Mouse (Mus musculus): ENCODE measurements at regions not wholly inside any gene's neighbourhood (a gene's known extent, or its start where the extent isn't known, plus 50 kb on each side); places are given as distances from the start of the nearest gene placed in this dataset.

GRCm38 (mm10) chr13:118849541-118849940 lies 179.9 kb downstream of the Fgf10 start:
- Histone ChIP-seq H3K4me2 (ENCODE audit: low read depth, low read length) (no peak overlapping the region), H3K27ac (ENCODE audit: low read length) (no peak overlapping the region), H3K9me3 (replicated peaks; ENCODE audit: control insufficient read depth, low read length) (no peaks in the 10 kb centered on the region), H3K9ac (ENCODE audit: low read length) (no peak overlapping the region), H3K36me3 (ENCODE audit: control insufficient read depth, insufficient read depth) (no peaks in the 10 kb centered on the region), H3K4me1 (ENCODE audit: control insufficient read depth, insufficient read depth, low read length) (no peaks in the 10 kb centered on the region), H3K27me3 (ENCODE audit: control insufficient read depth, insufficient read depth, low read length) (no peaks in the 10 kb centered on the region), H3K4me3 (ENCODE audit: low read length) (no peak overlapping the region)
- no peak for ATAC-seq (replicated peaks; ENCODE audit: extremely low read depth, insufficient read depth, low FRiP score)
- WGBS: 68% methylated on average over 5 of the region's 5 CpGs

- no peak overlapping the region for H3K4me3 ChIP-seq (ENCODE audit: low read length)
- H3K9me3 ChIP-seq (replicated peaks; ENCODE audit: control insufficient read depth, low read length): no peaks in the 10 kb centered on the region
- H3K27ac ChIP-seq (ENCODE audit: low read length): no peak overlapping the region
- no peak for ATAC-seq (replicated peaks; ENCODE audit: extremely low read depth, insufficient read depth, low FRiP score)
- no peak overlapping the region for H3K9ac ChIP-seq (ENCODE audit: low read length)
- WGBS: 80% methylated on average over 8 of the region's 8 CpGs
- H3K27me3 ChIP-seq (ENCODE audit: control insufficient read depth, insufficient read depth, low read length): no peaks in the 10 kb centered on the region
- H3K4me2 ChIP-seq (ENCODE audit: low read depth, low read length): no peak overlapping the region
- H3K36me3 ChIP-seq (ENCODE audit: control insufficient read depth, insufficient read depth): no peaks in the 10 kb centered on the region
- no peaks in the 10 kb centered on the region for H3K4me1 ChIP-seq (ENCODE audit: control insufficient read depth, insufficient read depth, low read length)
These were observed 181.1 kb downstream of the Fgf10 start for GRCm38 (mm10) chr13:118850708-118851107.

GRCm38 (mm10) chr13:118886339-118886810 lies 216.8 kb downstream of the Fgf10 start:
- no peak for ATAC-seq (replicated peaks; ENCODE audit: extremely low read depth, insufficient read depth, low FRiP score)
- Histone ChIP-seq H3K36me3 (ENCODE audit: control insufficient read depth, insufficient read depth) (no peaks in the 10 kb centered on the region), H3K4me3 (ENCODE audit: low read length) (no peak overlapping the region), H3K27me3 (ENCODE audit: control insufficient read depth, insufficient read depth, low read length) (no peaks in the 10 kb centered on the region), H3K9me3 (replicated peaks; ENCODE audit: control insufficient read depth, low read length) (no peaks in the 10 kb centered on the region), H3K27ac (ENCODE audit: low read length) (no peak overlapping the region), H3K4me2 (ENCODE audit: low read depth, low read length) (no peak overlapping the region), H3K4me1 (ENCODE audit: control insufficient read depth, insufficient read depth, low read length) (no peaks in the 10 kb centered on the region), H3K9ac (ENCODE audit: low read length) (no peak overlapping the region)
- WGBS: 70% methylated on average over 9 of the region's 9 CpGs

GRCm38 (mm10) chr13:118895079-118895478 lies 225.5 kb downstream of the Fgf10 start:
- no peak overlapping the region for H3K4me3 ChIP-seq (ENCODE audit: low read length)
- no peak overlapping the region for H3K9ac ChIP-seq (ENCODE audit: low read length)
- H3K36me3 ChIP-seq (ENCODE audit: control insufficient read depth, insufficient read depth): no peaks in the 10 kb centered on the region
- no peaks in the 10 kb centered on the region for H3K9me3 ChIP-seq (replicated peaks; ENCODE audit: control insufficient read depth, low read length)
- no peak overlapping the region for H3K27ac ChIP-seq (ENCODE audit: low read length)
- no peak for ATAC-seq (replicated peaks; ENCODE audit: extremely low read depth, insufficient read depth, low FRiP score)
- no peak overlapping the region for H3K4me2 ChIP-seq (ENCODE audit: low read depth, low read length)
- 84% methylated on average over 4 of the region's 4 CpGs for WGBS
- H3K27me3 ChIP-seq (ENCODE audit: control insufficient read depth, insufficient read depth, low read length): no peaks in the 10 kb centered on the region
- H3K4me1 ChIP-seq (ENCODE audit: control insufficient read depth, insufficient read depth, low read length): no peaks in the 10 kb centered on the region

- Histone ChIP-seq H3K4me3 (ENCODE audit: low read length) (no peak overlapping the region), H3K4me2 (ENCODE audit: low read depth, low read length) (no peak overlapping the region), H3K27ac (ENCODE audit: low read length) (no peak overlapping the region), H3K36me3 (ENCODE audit: control insufficient read depth, insufficient read depth) (no peaks in the 10 kb centered on the region), H3K9me3 (replicated peaks; ENCODE audit: control insufficient read depth, low read length) (no peaks in the 10 kb centered on the region), H3K4me1 (ENCODE audit: control insufficient read depth, insufficient read depth, low read length) (no peaks in the 10 kb centered on the region), H3K27me3 (ENCODE audit: control insufficient read depth, insufficient read depth, low read length) (no peaks in the 10 kb centered on the region), H3K9ac (ENCODE audit: low read length) (no peak overlapping the region)
- ATAC-seq (replicated peaks; ENCODE audit: extremely low read depth, insufficient read depth, low FRiP score): no peak
- 85% methylated on average over 2 of the region's 2 CpGs for WGBS
These were observed 232.4 kb downstream of the Fgf10 start for GRCm38 (mm10) chr13:118901950-118902349.

- no peak overlapping the region for H3K4me2 ChIP-seq (ENCODE audit: low read depth, low read length)
- H3K9me3 ChIP-seq (replicated peaks; ENCODE audit: control insufficient read depth, low read length): no peaks in the 10 kb centered on the region
- no peaks in the 10 kb centered on the region for H3K27me3 ChIP-seq (ENCODE audit: control insufficient read depth, insufficient read depth, low read length)
- ATAC-seq (replicated peaks; ENCODE audit: extremely low read depth, insufficient read depth, low FRiP score): no peak
- no peaks in the 10 kb centered on the region for H3K36me3 ChIP-seq (ENCODE audit: control insufficient read depth, insufficient read depth)
- no peak overlapping the region for H3K9ac ChIP-seq (ENCODE audit: low read length)
- no peak overlapping the region for H3K4me3 ChIP-seq (ENCODE audit: low read length)
- H3K4me1 ChIP-seq (ENCODE audit: control insufficient read depth, insufficient read depth, low read length): no peaks in the 10 kb centered on the region
- 74% methylated on average over 2 of the region's 2 CpGs for WGBS
- no peak overlapping the region for H3K27ac ChIP-seq (ENCODE audit: low read length)
These were observed 240.8 kb downstream of the Fgf10 start for GRCm38 (mm10) chr13:118910351-118910750.

GRCm38 (mm10) chr13:118940786-118941185 lies 271.2 kb downstream of the Fgf10 start:
- no peak for ATAC-seq (replicated peaks; ENCODE audit: extremely low read depth, insufficient read depth, low FRiP score)
- H3K36me3 ChIP-seq (ENCODE audit: control insufficient read depth, insufficient read depth): no peaks in the 10 kb centered on the region
- no peaks in the 10 kb centered on the region for H3K9me3 ChIP-seq (replicated peaks; ENCODE audit: control insufficient read depth, low read length)
- no peak overlapping the region for H3K4me3 ChIP-seq (ENCODE audit: low read length)
- H3K27me3 ChIP-seq (ENCODE audit: control insufficient read depth, insufficient read depth, low read length): no peaks in the 10 kb centered on the region
- WGBS: 62% methylated on average over 3 of the region's 3 CpGs
- no peaks in the 10 kb centered on the region for H3K4me1 ChIP-seq (ENCODE audit: control insufficient read depth, insufficient read depth, low read length)
- H3K27ac ChIP-seq (ENCODE audit: low read length): no peak overlapping the region
- no peak overlapping the region for H3K9ac ChIP-seq (ENCODE audit: low read length)
- H3K4me2 ChIP-seq (ENCODE audit: low read depth, low read length): no peak overlapping the region

GRCm38 (mm10) chr13:118966120-118966676 lies 296.6 kb downstream of the Fgf10 start:
- WGBS: 21% methylated on average over 3 of the region's 3 CpGs
- H3K9me3 ChIP-seq (replicated peaks; ENCODE audit: control insufficient read depth, low read length): no peaks in the 10 kb centered on the region
- no peak overlapping the region for H3K4me3 ChIP-seq (ENCODE audit: low read length)
- H3K4me1 ChIP-seq (ENCODE audit: control insufficient read depth, insufficient read depth, low read length): no peaks in the 10 kb centered on the region
- no peak for ATAC-seq (replicated peaks; ENCODE audit: extremely low read depth, insufficient read depth, low FRiP score)
- no peak overlapping the region for H3K9ac ChIP-seq (ENCODE audit: low read length)
- no peak overlapping the region for H3K4me2 ChIP-seq (ENCODE audit: low read depth, low read length)
- H3K36me3 ChIP-seq (ENCODE audit: control insufficient read depth, insufficient read depth): no peaks in the 10 kb centered on the region
- no peaks in the 10 kb centered on the region for H3K27me3 ChIP-seq (ENCODE audit: control insufficient read depth, insufficient read depth, low read length)
- H3K27ac ChIP-seq (ENCODE audit: low read length): no peak overlapping the region

GRCm38 (mm10) chr13:118967707-118968106 lies 298.1 kb downstream of the Fgf10 start:
- H3K27ac ChIP-seq (ENCODE audit: low read length): no peak overlapping the region
- H3K36me3 ChIP-seq (ENCODE audit: control insufficient read depth, insufficient read depth): no peaks in the 10 kb centered on the region
- no peaks in the 10 kb centered on the region for H3K27me3 ChIP-seq (ENCODE audit: control insufficient read depth, insufficient read depth, low read length)
- no peaks in the 10 kb centered on the region for H3K9me3 ChIP-seq (replicated peaks; ENCODE audit: control insufficient read depth, low read length)
- H3K4me3 ChIP-seq (ENCODE audit: low read length): no peak overlapping the region
- 71% methylated on average over 4 of the region's 4 CpGs for WGBS
- no peak overlapping the region for H3K9ac ChIP-seq (ENCODE audit: low read length)
- ATAC-seq (replicated peaks; ENCODE audit: extremely low read depth, insufficient read depth, low FRiP score): no peak
- H3K4me2 ChIP-seq (ENCODE audit: low read depth, low read length): no peak overlapping the region
- H3K4me1 ChIP-seq (ENCODE audit: control insufficient read depth, insufficient read depth, low read length): no peaks in the 10 kb centered on the region

Data from heart, embryonic 16.5 days (tissue).